Mouse (Mus musculus): ENCODE data around the gene Fibcd1. TPM values are rescaled to one million over a fixed set of nuclear protein-coding genes. Genes with fewer than 3 reads are reported as not detected.

Fibcd1 gene
- polyA plus RNA-seq, 1 experiment from 2014 or later: 0.29 TPM

DNA sequence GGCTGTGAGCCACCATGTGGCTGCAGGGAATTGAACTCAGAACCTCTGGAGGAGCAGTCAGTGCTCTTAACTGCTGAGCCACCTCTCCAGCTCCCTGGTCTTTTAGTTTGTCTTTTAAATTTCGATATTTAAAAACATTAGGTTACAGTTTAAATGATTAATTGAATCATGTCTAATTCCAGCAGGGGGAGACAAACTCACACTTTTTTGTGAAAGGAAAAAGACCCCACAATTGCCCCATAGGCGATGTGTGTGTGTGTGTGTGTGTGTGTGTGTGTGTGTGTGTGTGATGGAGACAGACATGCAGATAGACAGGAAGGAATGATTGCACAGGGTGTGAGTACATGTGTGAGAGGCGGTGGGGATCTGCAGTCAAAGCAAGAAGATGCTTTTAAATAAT, 57.6 kb downstream of the Fibcd1 start:
- Histone ChIP-seq H3K27me3 (no peaks in the 10 kb centered on the region), H3K4me1 (no peaks in the 10 kb centered on the region), H3K4me3 (replicated peaks) (no peak overlapping the region), H3K9me3 (replicated peaks) (no peaks in the 10 kb centered on the region), H3K4me2 (replicated peaks) (no peak overlapping the region), H3K36me3 (peaks cover 90% of the 10 kb centered on the region), H3K27ac (replicated peaks) (no peak overlapping the region), H3K9ac (no peak overlapping the region)
- 71% methylated on average over 3 of the region's 3 CpGs for WGBS
- no peak for ATAC-seq (ENCODE audit: insufficient number of reproducible peaks, low FRiP score, low TSS enrichment, low read depth)

DNA sequence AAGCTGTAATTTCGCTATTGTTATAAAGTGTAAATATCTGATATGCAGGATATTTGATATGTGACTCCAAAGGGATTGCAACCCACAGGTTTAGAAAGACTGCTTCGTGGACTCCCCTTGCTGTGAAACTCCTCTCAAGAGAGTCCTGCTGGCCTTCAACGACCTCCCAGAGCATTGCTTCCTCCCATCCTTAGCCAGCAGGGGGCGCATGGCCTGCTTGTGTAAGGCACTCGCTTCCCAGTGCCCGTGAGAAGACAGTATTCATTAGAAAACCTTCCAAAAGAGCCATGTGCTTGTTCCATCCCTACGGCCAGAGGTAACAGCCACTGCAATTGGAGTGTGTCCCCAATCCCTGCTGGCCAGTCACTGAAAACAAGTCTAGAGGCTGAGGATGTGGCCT, 58.8 kb downstream of the Fibcd1 start:
- 15% methylated on average over 7 of the region's 7 CpGs for WGBS
- H3K4me3 ChIP-seq (replicated peaks): no peak overlapping the region
- ATAC-seq (ENCODE audit: insufficient number of reproducible peaks, low FRiP score, low TSS enrichment, low read depth): no peak
- H3K27me3 ChIP-seq: no peaks in the 10 kb centered on the region
- no peaks in the 10 kb centered on the region for H3K9me3 ChIP-seq (replicated peaks)
- peaks cover 89% of the 10 kb centered on the region for H3K36me3 ChIP-seq
- H3K4me1 ChIP-seq: 0 out of 2 replicates have a peak, but pooled peaks cover 2% of the 10 kb centered on the region
- no peak overlapping the region for H3K4me2 ChIP-seq (replicated peaks)
- H3K27ac ChIP-seq (replicated peaks): no peak overlapping the region
- H3K9ac ChIP-seq: no peak overlapping the region

DNA sequence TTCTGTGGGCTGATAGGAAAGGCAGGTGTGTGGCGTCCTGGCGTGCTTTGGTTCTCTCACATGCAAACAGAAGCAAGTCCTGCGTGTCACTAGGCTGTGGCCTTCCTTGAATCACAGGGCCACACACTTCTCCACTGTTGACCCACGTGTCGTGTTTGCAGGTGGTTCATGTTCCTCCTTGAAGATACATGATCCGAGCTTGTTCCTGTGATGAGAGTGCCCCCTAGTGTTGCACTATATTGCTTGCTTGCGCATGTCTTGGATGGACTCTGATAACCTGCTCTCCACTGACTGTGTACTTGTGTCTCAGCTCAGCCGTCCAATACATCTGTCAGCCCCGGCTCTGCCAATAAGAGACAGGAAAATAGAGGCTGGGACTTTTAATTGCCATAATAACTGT, 60.7 kb downstream of the Fibcd1 start:
- H3K9ac ChIP-seq: no peak overlapping the region
- H3K27me3 ChIP-seq: no peaks in the 10 kb centered on the region
- H3K4me2 ChIP-seq (replicated peaks): no peak overlapping the region
- peaks cover 89% of the 10 kb centered on the region for H3K36me3 ChIP-seq
- H3K27ac ChIP-seq (replicated peaks): no peak overlapping the region
- H3K4me3 ChIP-seq (replicated peaks): no peak overlapping the region
- 0 out of 2 replicates have a peak, but pooled peaks cover 4% of the 10 kb centered on the region for H3K4me1 ChIP-seq
- H3K9me3 ChIP-seq (replicated peaks): no peaks in the 10 kb centered on the region
- WGBS: 43% methylated on average over 9 of the region's 9 CpGs
- peak; percentile 20; the same call in 1 of the 2 replicates for ATAC-seq (ENCODE audit: insufficient number of reproducible peaks, low FRiP score, low TSS enrichment, low read depth)

DNA sequence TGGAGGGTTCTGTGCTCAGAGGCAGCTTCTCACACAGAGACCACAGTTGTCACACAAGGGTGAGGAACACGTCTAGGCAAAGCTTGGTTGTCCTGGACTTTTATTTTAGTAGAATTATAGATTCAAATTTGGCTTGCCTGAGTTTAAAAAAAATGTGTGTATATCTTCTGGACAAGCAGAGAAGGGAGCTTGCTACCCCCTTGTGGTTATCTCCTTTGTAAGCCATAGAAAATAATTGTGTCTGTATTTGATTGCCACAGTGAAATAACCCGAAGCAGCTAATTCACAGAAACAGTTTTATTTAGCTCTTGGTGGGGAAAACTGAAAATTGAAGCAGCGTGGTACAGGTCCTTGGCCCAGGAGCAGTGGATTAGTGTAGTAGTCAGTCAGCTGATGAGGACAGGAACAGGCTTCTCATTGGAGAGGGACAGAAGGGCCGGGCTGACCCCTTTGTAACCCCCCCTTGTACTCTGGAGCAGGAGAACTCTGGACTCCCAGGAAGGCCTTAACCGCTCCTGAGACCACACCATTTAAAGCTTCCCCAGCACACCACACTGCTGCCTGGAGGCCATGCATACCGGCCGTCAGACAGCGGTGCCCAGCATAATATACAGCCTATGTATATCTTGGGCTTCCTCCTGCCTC, 62.7 kb downstream of the Fibcd1 start:
- no peak overlapping the region for H3K9ac ChIP-seq
- H3K27me3 ChIP-seq: no peaks in the 10 kb centered on the region
- 0 out of 2 replicates have a peak overlapping the region, but pooled peaks have one; percentile 48 for H3K27ac ChIP-seq (replicated peaks)
- H3K4me2 ChIP-seq (replicated peaks): no peak overlapping the region
- peaks cover 92% of the 10 kb centered on the region for H3K36me3 ChIP-seq
- H3K4me1 ChIP-seq: 0 out of 2 replicates have a peak, but pooled peaks cover 4% of the 10 kb centered on the region
- no peak for ATAC-seq (ENCODE audit: insufficient number of reproducible peaks, low FRiP score, low TSS enrichment, low read depth)
- no peak overlapping the region for H3K4me3 ChIP-seq (replicated peaks)
- WGBS: 55% methylated on average over 8 of the region's 8 CpGs
- no peaks in the 10 kb centered on the region for H3K9me3 ChIP-seq (replicated peaks)

DNA sequence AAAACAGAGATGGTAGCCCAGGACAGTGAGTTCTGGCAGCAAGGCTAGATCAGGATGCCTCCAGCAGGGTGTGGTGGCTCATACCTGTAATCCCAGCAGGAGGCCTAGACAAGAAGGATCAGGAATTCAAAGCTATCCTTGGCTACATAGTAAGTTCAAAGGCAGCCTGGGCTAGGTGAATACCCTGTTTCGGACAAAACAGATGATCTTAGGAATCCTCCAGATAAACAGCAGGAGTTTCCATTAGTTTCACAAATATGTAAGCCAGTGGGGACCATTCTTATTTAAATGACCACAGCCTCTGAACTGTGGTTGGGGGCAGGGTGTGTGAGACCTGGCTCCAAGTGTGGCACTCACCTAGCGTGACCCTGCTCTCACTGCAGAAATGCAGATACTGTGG, 66.5 kb downstream of the Fibcd1 start:
- H3K27me3 ChIP-seq: no peaks in the 10 kb centered on the region
- no peak for ATAC-seq (ENCODE audit: insufficient number of reproducible peaks, low FRiP score, low TSS enrichment, low read depth)
- H3K4me3 ChIP-seq (replicated peaks): no peak overlapping the region
- H3K4me1 ChIP-seq: 0 out of 2 replicates have a peak, but pooled peaks cover 4% of the 10 kb centered on the region
- WGBS: 90% methylated on average over 2 of the region's 2 CpGs
- no peak overlapping the region for H3K27ac ChIP-seq (replicated peaks)
- H3K9ac ChIP-seq: no peak overlapping the region
- no peak overlapping the region for H3K4me2 ChIP-seq (replicated peaks)
- no peaks in the 10 kb centered on the region for H3K9me3 ChIP-seq (replicated peaks)
- H3K36me3 ChIP-seq: peaks cover 74% of the 10 kb centered on the region

DNA sequence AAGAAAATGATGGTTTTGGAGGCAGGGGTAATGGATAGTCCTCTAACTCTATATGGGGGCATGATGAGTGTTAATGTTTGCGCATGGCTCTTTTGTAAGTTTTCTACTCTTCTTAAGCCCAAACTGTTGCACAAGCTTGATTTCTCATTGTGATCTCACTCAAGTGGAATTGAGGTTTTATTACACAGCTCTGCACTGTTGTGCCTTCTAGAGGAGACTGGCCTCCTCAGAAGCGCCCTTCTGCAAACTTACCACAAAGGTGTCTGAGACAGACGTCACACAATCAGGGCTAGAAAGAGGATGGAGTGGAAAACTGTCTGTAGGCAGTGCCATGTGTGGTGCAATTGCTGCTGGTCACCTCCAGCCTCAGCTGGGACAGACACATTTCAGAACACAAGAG, 69.3 kb downstream of the Fibcd1 start:
- Histone ChIP-seq H3K27me3 (no peaks in the 10 kb centered on the region), H3K4me1 (peaks cover 18% of the 10 kb centered on the region), H3K27ac (replicated peaks) (no peak overlapping the region), H3K9ac (no peak overlapping the region), H3K36me3 (peaks cover 48% of the 10 kb centered on the region), H3K9me3 (replicated peaks) (no peaks in the 10 kb centered on the region), H3K4me2 (replicated peaks) (no peak overlapping the region), H3K4me3 (replicated peaks) (no peak overlapping the region)
- no peak for ATAC-seq (ENCODE audit: insufficient number of reproducible peaks, low FRiP score, low TSS enrichment, low read depth)
- WGBS: 95% methylated on average over 3 of the region's 3 CpGs

DNA sequence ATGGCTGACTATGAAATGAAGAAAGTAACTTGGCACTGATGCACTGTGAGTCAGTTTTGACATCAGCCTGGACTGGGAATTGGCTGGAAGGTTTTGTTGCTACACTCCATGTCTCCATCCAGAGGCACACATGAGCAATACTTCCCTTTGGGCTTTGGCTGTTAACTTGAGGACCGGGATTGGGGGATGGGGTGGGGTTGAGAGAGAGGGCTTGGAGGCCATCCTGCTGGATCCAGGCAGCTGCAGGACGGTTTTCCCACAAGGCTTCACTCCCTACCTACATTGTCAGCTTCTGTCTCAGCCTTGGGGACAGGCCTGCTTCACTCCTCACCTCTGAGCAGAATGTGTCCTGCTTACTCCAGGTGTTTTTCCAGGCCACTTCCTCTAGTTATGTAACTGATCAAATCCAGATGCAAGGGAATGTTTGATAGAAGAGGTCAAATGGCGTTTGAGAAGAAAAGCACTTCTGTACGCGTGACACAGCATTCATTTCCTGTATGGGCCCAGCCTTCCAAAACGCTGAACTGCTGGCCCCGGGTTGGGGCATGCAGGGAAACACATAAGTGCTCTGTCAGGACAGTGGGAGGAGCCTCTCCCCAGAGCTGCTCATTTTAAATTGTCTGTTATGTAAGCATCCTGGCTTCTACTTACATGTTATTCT, 74.9 kb downstream of the Fibcd1 start:
- Histone ChIP-seq H3K4me1 (peaks cover 69% of the 10 kb centered on the region), H3K9me3 (replicated peaks) (no peaks in the 10 kb centered on the region), H3K27me3 (no peaks in the 10 kb centered on the region), H3K4me2 (replicated peaks) (no peak overlapping the region), H3K27ac (replicated peaks) (peak overlapping the region; percentile 76), H3K9ac (no peak overlapping the region), H3K4me3 (replicated peaks) (no peak overlapping the region), H3K36me3 (0 out of 2 replicates have a peak, but pooled peaks cover 4% of the 10 kb centered on the region)
- WGBS: 8% methylated on average over 7 of the region's 7 CpGs
- ATAC-seq (ENCODE audit: insufficient number of reproducible peaks, low FRiP score, low TSS enrichment, low read depth): peak; percentile 52; the same call in 1 of the 2 replicates

DNA sequence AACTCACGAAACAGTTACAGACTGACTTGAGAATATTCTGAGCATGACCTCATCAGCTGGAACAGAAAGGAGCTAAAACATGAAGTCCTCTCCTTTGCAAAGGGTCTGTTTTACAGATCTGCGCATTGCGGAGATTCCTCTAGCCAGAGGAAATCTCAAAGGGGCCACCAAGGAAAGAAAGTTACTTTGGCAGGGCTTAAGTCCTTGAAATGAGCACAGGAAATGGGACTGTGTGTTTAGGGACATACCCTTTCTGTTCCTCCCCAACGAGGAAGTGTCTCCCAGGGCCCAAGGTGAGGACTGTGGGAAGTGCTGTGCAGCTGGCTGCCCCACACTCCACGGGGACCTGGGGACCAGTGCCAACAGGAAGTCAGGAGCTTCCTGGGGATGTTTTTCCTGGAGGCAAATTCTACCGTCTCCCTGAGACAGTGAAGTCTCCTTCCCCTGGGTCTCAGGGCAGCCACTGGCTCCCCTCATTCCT, 76.1 kb downstream of the Fibcd1 start:
- WGBS: 17% methylated on average over 6 of the region's 6 CpGs
- ATAC-seq (ENCODE audit: insufficient number of reproducible peaks, low FRiP score, low TSS enrichment, low read depth): no peak
- H3K27me3 ChIP-seq: no peaks in the 10 kb centered on the region
- 0 out of 2 replicates have a peak overlapping the region, but pooled peaks have one; percentile 12 for H3K4me2 ChIP-seq (replicated peaks)
- 0 out of 2 replicates have a peak overlapping the region, but pooled peaks have one; percentile 1 for H3K4me3 ChIP-seq (replicated peaks)
- no peak overlapping the region for H3K9ac ChIP-seq
- no peaks in the 10 kb centered on the region for H3K9me3 ChIP-seq (replicated peaks)
- no peaks in the 10 kb centered on the region for H3K36me3 ChIP-seq
- H3K27ac ChIP-seq (replicated peaks): peak overlapping the region; percentile 76
- peaks cover 72% of the 10 kb centered on the region for H3K4me1 ChIP-seq

DNA sequence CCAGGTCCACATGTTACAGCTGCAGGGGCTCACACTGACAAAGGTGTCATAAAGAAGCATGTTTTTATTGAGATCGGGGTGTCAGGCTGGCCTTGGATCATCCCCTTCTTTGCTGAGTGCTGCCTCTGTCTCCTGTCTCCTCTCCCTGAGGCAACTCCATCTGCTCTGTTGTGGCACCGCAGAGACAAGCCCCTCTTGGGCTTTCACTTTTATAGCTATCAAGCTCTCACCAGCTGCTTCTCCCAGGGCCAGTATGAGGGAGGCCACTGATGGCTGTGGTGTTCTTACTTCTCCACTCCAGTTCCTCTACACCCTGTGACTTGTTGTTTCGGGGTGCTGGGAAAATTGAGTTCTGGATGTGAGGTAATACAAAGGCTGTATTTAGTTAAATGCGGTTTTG, 76.7 kb downstream of the Fibcd1 start:
- H3K27ac ChIP-seq (replicated peaks): peak overlapping the region; percentile 76
- 0 out of 2 replicates have a peak overlapping the region, but pooled peaks have one; percentile 1 for H3K4me3 ChIP-seq (replicated peaks)
- H3K4me2 ChIP-seq (replicated peaks): peak overlapping the region; percentile 12; the same call in 1 of the 2 replicates
- no peak overlapping the region for H3K9ac ChIP-seq
- ATAC-seq (ENCODE audit: insufficient number of reproducible peaks, low FRiP score, low TSS enrichment, low read depth): no peak
- no peaks in the 10 kb centered on the region for H3K9me3 ChIP-seq (replicated peaks)
- no peaks in the 10 kb centered on the region for H3K36me3 ChIP-seq
- H3K4me1 ChIP-seq: peaks cover 74% of the 10 kb centered on the region
- H3K27me3 ChIP-seq: no peaks in the 10 kb centered on the region
- 35% methylated on average over 4 of the region's 4 CpGs for WGBS

DNA sequence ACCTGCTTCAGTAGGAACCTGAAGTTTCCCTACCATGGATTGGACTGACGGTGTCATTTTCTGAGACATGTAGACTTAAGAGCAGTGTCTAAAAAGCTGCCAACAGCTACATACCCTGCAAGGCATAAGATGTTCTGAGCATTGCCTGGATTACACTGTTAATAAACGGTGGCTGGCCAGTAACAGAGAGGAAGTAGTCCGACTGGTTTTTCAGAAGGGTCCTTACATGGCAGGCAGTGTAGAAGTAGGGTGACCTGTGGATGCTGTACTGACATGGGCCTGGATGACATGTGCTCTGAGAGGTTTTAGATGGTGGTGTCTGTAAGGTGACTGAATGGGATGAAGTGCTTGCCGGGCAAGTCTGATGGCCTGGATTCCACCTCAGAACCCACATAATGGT, 78.0 kb downstream of the Fibcd1 start:
- Histone ChIP-seq H3K9me3 (replicated peaks) (no peaks in the 10 kb centered on the region), H3K4me1 (peaks cover 78% of the 10 kb centered on the region), H3K4me2 (replicated peaks) (no peak overlapping the region), H3K4me3 (replicated peaks) (no peak overlapping the region), H3K27ac (replicated peaks) (no peak overlapping the region), H3K9ac (no peak overlapping the region), H3K36me3 (no peaks in the 10 kb centered on the region), H3K27me3 (no peaks in the 10 kb centered on the region)
- ATAC-seq (ENCODE audit: insufficient number of reproducible peaks, low FRiP score, low TSS enrichment, low read depth): no peak
- 60% methylated on average over 4 of the region's 4 CpGs for WGBS

DNA sequence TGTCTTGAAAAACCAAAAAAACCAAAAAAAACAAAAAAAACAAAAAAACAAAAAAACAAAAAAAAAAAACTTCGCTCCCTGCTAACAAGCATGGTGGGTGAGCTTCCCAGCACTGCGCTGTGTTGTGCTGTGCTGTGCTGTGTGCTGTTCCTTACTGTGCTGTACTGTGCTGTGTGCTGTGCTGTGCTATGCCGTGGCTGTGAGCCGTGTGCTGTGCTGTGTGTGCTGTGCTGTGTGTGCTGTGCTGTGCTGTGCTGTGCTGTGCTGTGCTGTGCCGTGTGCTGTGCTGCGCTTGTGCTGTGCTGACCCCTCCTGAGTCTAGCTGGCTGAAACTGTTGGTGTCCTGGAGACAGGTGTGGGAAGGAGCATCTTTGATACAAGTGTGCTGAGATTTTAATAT, 78.7 kb downstream of the Fibcd1 start:
- peaks cover 76% of the 10 kb centered on the region for H3K4me1 ChIP-seq
- no peak overlapping the region for H3K27ac ChIP-seq (replicated peaks)
- no peak overlapping the region for H3K4me2 ChIP-seq (replicated peaks)
- ATAC-seq (ENCODE audit: insufficient number of reproducible peaks, low FRiP score, low TSS enrichment, low read depth): no peak
- no peaks in the 10 kb centered on the region for H3K27me3 ChIP-seq
- no peaks in the 10 kb centered on the region for H3K9me3 ChIP-seq (replicated peaks)
- 96% methylated on average over 6 of the region's 6 CpGs for WGBS
- no peaks in the 10 kb centered on the region for H3K36me3 ChIP-seq
- no peak overlapping the region for H3K4me3 ChIP-seq (replicated peaks)
- H3K9ac ChIP-seq: no peak overlapping the region
